Mouse (Mus musculus) urinary bladder, postnatal 4 days (tissue): ENCODE results near the gene Trim40.
A peak's percentile ranks its signal among the peaks of the same experiment; 100 is the strongest.

Source experiments
- DNase-seq, 2 experiments: peaks; one replicate each; pipeline ENCODE4 v3.0.0; 2021 to 2022; ENCODE audit warnings: low spot score in 2 of 2

Trim40 gene

DNA sequence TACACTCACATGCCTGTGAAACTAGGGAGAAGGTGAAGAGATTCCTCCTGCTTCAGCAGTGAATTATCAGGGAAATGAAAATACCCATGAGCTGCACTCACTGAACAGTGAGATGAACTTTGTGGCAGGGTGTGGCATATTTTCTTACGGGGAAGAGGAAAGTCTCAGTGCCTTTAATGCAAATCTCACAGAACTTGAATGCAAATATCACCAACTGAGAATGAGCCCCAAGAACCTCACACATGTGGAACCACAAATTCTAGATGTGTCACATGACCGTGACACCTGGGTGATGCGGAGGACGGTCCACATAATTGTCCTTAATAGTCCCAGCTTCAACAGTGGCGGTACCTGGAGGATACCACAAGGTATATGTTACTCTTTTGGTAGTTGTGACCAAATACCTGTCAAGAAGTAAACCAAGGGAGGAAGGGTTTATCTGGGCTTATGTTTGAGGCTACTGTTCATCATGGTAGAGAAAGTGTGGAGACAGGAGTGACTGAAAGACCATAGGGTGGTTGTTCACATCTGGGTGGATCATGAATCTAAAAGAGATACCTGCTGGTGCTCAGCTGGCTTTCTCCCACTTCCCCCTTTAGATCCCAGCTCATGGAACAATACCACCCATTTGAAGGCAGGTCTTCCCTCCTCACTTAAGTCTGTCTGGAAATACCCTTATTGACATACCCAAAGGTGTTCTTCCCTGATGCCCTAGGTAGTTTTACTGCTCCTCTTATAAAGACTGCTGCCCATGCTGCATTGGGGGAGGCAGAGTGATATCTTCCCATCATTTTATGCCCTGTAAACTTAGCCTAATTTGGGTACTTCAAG, at the start of gene Trim40:
Gene Trim40, minus strand, starts transcription at position 51 of the 831 bp plus-strand sequence.
- DNase-seq: no peak

DNA sequence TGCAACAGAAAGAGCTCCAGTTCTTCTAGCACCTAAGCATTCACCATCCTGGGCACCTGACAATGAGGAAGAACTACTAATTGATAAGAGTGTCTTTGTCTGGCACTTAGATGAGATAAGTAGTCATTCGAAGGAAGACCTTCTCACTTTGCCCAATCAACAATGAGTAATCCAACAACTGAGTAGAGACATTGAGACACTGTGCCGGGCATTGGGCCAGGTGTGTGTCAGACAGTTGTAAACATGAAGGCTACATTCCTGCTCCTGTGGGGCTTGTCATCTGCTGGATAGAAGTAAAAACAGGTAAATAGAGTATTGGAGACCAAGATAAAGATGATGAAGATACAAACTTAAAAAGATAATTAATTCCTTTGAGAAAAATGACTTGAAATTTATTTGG, 48.1 kb upstream of the Trim40 start:
- no peak for DNase-seq

DNA sequence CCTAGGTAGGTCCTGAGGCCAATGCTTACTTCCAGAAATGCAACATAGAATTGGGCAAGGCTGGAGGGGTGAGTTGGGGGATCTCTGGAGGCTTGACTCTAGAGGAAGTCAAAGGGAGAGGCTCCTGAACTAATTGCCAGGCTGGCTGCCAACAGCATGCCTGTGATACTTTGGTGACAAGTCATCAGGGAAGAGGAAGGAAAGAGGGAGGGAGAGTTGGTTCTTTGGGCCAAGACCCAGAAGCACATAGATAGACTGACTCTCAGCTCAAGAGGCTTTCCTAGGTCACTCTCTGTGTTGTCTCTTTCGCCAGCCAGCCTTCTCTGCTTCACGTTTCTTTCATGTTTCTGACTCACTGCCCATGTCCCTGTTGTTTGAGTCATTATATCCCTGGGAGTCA, 41.9 kb upstream of the Trim40 start:
- no peak for DNase-seq

GRCm38 (mm10) chr17:36931130-36931529, 41.2 kb upstream of the Trim40 start:
- no peak for DNase-seq

DNA sequence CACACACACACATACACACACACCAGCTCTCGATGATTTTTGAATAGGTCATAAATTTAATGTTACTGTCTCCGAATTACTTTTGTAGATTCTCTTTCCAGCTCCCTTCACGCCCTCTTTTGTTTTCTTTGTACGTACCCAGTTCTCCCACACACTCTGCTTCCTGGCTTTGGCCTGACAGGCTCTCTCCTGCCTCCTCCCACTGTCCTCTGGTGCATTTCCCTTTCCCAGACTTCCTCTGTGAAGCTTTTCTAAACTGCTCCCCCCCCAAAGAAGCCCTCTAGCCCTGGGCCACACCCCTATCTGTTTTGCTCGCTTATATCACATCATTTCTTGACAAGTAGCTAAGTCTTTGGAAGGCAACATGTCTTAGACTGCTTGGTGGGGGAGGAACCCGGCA, 40.3 kb upstream of the Trim40 start:
- no peak for DNase-seq

- no peak for DNase-seq
Measured at GRCm38 (mm10) chr17:36929236-36929932, 39.5 kb upstream of the Trim40 start.

DNA sequence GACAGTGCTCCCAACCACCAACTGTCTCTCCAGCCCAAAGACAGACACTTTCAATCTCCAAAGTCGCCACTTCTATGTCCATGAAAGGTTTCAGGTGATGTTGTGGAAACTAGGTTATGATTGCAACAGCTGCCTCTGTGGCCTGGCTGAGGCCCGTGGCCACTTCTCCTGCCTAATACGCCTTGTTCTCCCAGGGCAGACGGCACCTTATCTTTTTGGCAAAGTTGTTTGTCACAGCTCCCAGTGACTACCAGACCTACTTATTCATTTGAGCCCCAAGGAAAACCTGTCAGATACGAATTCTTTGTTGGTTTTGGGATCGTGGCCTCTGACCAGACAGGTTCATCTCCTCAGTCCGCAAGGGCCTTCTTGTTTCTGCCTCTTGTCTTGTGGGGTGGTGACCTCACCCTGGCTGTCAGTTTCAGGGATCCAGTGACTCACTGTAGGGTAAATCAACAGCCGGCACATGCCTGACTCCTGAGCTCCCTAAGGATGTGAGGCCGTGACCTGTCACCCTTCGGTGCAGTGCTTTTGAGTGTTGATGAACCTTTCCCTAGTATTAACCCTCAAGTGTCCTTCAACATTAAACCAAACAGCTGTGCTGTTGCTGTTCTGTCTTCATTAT, 37.7 kb upstream of the Trim40 start:
- DNase-seq: no peak

- no peak for DNase-seq
Measured at GRCm38 (mm10) chr17:36923491-36923890, 33.6 kb upstream of the Trim40 start.

- DNase-seq: no peak
Measured at GRCm38 (mm10) chr17:36922715-36923114, 32.8 kb upstream of the Trim40 start.

DNA sequence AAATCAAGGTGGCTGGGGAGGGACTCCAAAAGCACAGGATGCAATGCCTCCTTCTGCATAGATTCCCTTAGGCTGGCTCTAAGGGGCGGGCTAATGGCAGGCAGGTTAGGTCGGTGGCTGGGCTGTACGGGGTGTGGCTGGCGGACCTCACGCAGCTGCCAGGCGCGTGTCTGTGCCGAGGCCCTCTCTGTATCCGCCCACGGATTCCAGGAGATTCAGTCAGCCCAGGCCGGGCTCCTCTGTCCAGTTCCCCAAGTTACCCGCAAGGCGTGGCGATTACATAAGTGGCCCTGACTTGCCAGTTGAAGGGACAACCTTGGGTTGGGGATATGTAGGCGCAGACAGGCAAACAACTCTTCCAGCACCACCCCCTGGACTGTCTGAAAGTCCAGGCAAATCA, 30.3 kb upstream of the Trim40 start:
- DNase-seq: peak in 1 of 2 experiments; percentile 24

GRCm38 (mm10) chr17:36915076-36915475, 25.2 kb upstream of the Trim40 start:
- DNase-seq: peak in 1 of 2 experiments; percentile 74

DNA sequence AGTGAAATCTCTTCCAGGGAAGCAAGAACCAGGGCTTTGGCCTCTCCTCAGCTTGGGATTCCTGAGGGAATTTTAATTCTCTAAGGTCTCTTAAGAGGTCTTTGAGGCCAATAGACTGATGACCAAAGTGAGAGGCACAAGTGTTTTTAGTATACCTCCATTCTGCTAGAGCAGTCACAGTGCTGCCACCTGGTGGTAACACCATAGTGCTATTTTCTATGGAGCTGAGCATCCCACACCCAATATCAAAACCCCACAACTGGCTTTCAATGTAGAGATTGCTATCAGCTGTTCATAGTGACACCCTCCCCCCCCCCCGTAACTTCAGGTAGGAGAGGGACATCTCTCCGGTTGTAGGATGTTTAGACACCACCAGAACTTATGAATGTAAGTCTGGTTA, 24.2 kb upstream of the Trim40 start:
- DNase-seq: peak; percentile 29 to 79

DNA sequence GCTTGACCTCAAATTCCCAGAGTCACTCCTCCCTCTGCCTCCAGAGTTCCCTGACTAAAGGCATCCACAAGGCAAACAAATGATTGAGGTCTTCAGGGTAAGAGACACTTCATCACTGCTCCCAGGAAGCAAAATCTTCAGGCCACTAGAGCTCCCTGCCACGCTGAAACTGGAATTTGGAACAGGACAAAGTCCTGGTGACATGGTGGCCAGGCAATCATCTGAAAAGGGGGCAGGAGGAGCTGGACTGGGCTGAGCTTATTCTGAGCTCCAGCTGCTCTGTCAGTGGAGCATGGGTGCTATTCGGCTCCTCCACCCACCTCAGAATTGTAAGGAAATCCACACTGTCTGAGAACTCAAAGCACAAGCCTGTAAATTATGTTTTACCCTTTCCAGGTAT, 22.1 kb upstream of the Trim40 start:
- DNase-seq: no peak

DNA sequence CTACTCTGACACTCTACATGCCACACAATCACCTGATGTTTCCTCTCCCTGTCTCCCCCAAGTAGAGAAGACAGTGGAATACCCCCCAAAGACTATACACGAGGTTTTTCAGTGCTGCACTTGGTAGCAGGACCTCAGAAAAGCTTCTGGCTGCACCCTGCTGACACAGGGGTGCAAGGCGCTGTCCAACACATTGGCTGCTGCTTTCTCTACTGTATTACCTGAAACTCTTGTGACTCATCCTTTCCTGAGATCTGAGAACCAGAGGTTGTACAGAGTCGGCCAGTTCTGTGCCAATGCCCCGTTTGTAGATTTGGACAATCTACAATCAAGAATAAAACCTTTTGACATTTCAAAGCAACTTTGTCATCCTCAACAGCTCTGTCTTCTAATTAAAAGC, 19.9 kb upstream of the Trim40 start:
- no peak for DNase-seq

DNA sequence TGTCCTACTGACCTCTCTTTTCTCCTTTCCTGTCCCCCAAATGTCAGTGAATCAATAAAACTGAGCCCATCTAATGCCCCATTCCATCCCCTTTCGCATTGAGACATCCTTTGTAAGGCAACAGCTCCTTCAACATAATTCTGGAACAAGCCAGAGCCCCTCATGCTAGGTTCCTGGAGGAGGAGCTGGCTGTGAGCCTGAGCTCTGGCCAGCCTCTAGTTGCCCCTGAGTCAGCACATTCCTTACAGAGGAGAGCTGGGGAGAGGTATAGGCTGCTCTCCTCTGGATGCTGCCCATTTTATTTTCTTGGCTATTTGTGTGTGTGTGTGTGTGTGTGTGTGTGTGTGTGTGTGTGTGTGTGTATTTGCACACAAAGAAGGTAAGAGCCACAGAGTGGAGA, 18.3 kb upstream of the Trim40 start:
- no peak for DNase-seq

DNA sequence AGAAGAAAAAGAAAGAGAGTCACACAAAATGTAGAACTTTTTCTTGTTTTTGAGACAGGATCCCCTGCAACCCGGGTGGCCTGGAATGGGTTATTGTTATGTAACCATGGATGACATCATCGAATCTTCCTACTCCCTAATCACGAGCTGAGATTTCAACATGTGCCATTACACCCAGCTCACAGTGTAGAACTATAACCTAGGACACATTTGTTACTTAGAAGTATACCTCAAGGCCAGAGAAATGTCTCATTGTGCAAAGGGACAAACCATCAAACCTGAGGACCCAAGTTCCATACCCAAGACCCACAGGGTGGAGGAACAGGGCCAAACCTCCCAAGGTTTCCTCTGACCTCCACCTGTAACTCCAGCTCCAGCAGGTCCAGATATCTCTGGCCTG, 13.7 kb upstream of the Trim40 start:
- DNase-seq: no peak

- DNase-seq: no peak
Measured at GRCm38 (mm10) chr17:36900691-36901090, 10.8 kb upstream of the Trim40 start.

DNA sequence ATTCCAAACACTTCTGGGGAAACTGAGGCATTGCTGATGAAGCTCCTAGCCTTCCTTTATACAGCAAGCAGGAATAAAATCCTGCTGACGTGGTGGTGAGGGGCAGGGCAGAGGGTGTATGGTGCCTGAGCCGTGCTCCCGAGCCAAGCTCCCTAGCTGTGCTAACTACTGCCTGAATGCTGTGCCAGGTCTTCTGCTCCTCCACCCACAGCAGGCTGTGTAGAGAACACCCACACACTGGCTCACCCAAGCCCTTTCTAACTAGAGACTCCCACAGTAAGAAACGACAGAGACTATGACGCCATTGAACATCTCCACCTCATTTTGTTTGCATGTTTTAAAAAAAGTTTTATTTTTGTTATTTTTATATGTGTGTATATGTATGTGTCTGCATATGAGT, 10.1 kb upstream of the Trim40 start:
- DNase-seq: no peak

DNA sequence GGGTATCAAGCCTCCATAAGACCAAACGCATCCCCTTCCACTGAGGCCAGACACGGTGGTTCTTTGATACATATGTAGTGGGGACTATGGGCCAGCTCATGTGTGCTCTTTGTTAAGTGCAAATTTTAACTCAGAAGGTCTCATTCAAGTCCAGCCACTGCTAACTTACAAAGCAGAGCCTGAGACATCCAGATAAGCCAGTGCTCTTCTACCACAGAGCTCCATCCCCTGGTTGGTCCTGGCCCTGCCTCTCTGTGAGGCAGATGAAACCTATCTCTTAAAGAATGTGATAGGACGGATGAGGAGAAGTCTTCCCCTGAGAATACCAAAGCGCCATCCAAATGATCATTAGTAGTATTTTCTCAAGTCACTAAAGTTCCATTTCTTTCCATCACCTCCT, 9.5 kb upstream of the Trim40 start:
- no peak for DNase-seq

- no peak for DNase-seq
Measured at GRCm38 (mm10) chr17:36897552-36898205, 7.8 kb upstream of the Trim40 start, which contains the start of gene Trim31. TSS of gene Trim31 (plus strand) at chr17:36898118.

DNA sequence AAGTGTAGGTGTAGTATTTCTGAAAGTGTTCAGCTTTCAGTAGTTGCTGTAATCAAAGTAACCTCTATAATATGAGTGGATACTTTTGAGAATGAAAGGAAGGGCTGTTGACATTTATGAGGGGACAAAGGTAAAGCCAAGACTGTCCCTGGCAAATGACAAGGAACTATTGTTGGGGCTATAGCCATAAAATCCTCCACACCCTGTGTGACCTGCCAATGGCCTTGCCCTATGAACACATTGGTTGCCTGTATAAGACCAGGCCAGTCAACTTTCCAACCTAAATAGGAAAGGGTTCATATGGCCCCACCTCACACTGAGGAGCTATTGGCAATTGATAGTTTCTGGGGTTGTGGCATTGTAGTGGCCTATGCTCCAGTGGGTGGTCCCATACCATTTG, 7.1 kb upstream of the Trim40 start:
- DNase-seq: no peak

- no peak for DNase-seq
Measured at GRCm38 (mm10) chr17:36896583-36896982, 6.7 kb upstream of the Trim40 start.
